Mouse (Mus musculus) neural tube, embryonic 14.5 days (tissue): ENCODE results near the gene Fzr1. TPM values are rescaled to one million over a fixed set of nuclear protein-coding genes. Genes with fewer than 3 reads are reported as not detected.
A peak's percentile ranks its signal among the peaks of the same experiment; 100 is the strongest.

Source experiments
- ATAC-seq: fragments of 200-750 bp; cut with Nextera tagmentation; 2 replicates; pipeline ENCODE4 v1.8.0; 2017; ENCODE audit warnings: low read depth, mild to moderate bottlenecking, moderate TSS enrichment, moderate library complexity
- H3K27ac ChIP-seq: fragments of 300-500 bp; sonication (generic); 2 replicates; pipeline ENCODE4 v1.5.1; 2014; ENCODE audit warnings: low read depth, mild to moderate bottlenecking, control low read depth, low read length, moderate library complexity, mixed read lengths
- H3K27me3 ChIP-seq: fragments of 300-500 bp; sonication (generic); 2 replicates; pipeline ENCODE4 v1.6.1; 2014; ENCODE audit warnings: low read length; ENCODE audit not compliant: control insufficient read depth, insufficient read depth
- H3K36me3 ChIP-seq: fragments of 300-500 bp; sonication (generic); 2 replicates; pipeline ENCODE4 v1.6.1; 2014; ENCODE audit warnings: low read length, mixed read lengths; ENCODE audit not compliant: control insufficient read depth, insufficient read depth
- H3K4me1 ChIP-seq: fragments of 300-500 bp; sonication (generic); 2 replicates; pipeline ENCODE4 v1.6.1; 2014; ENCODE audit warnings: low read length; ENCODE audit not compliant: control insufficient read depth, insufficient read depth
- H3K4me2 ChIP-seq: fragments of 300-500 bp; sonication (generic); 2 replicates; pipeline ENCODE4 v1.6.1; 2014; ENCODE audit warnings: mild to moderate bottlenecking, low read depth, low read length, control low read depth
- H3K4me3 ChIP-seq: fragments of 300-500 bp; sonication (generic); 2 replicates; pipeline ENCODE4 v1.5.1; 2014; ENCODE audit warnings: low read depth, low read length, control low read depth, mixed read lengths
- H3K9ac ChIP-seq: fragments of 300-500 bp; sonication (generic); replicated peaks from 2 replicates; pipeline ENCODE4 v1.6.1; 2014; ENCODE audit warnings: low read depth, mild to moderate bottlenecking, control low read depth, low read length, mixed read lengths
- H3K9me3 ChIP-seq: fragments of 300-500 bp; sonication (generic); 2 replicates; pipeline ENCODE4 v1.6.1; 2016; ENCODE audit warnings: low read length; ENCODE audit not compliant: control insufficient read depth
- WGBS: fragments of 180-500 bp; shearing (Covaris S2); extraction: QIAGEN DNeasy Blood & Tissue Kit; methylation state at CpG from one replicate; pipeline ENCODE4 v1.1.7; 2014; 5-methylcytosine and 5-hydroxymethylcytosine counted together
- polyA plus RNA-seq: library from polyadenylated mRNA; unstranded; fragments of >200 nt; fragmentation: Nextera tagmentation; extraction: Ambion mirVana; gene quantifications from 2 replicates; pipeline ENCODE4 v1.2.1, GENCODE M21; 2014

The Fzr1 gene
- polyA plus RNA-seq, 1 experiment from 2014 or later = 125 TPM

- no peak for ATAC-seq
- H3K4me1 ChIP-seq = peaks cover 9% of the 10 kb centered on the region; the same call in 1 of the 2 replicates
- H3K9me3 ChIP-seq = no peaks in the 10 kb centered on the region
- peak overlapping the region; percentile 85; the same call in 1 of the 2 replicates for H3K4me2 ChIP-seq
- H3K27ac ChIP-seq = no peak overlapping the region
- H3K9ac ChIP-seq = 0 out of 2 replicates have a peak overlapping the region, but pooled peaks have one; percentile 75
- H3K27me3 ChIP-seq = 0 out of 2 replicates have a peak, but pooled peaks cover 3% of the 10 kb centered on the region
- H3K4me3 ChIP-seq = 0 out of 2 replicates have a peak overlapping the region, but pooled peaks have one; percentile 67
- WGBS = 70% methylated on average over 1 of the region's 1 CpGs
- no peaks in the 10 kb centered on the region for H3K36me3 ChIP-seq
Observed at GRCm38 (mm10) chr10:81358841-81359240, 19.5 kb downstream of the Fzr1 start.

- 33% methylated on average over 4 of the region's 4 CpGs for WGBS
- Histone ChIP-seq H3K9ac (peak overlapping the region; percentile 75), H3K4me2 (peak overlapping the region; percentile 85), H3K36me3 (no peaks in the 10 kb centered on the region), H3K27ac (no peak overlapping the region), H3K4me1 (0 out of 2 replicates have a peak, but pooled peaks cover 6% of the 10 kb centered on the region), H3K4me3 (peak overlapping the region; percentile 67), H3K9me3 (no peaks in the 10 kb centered on the region), H3K27me3 (0 out of 2 replicates have a peak, but pooled peaks cover 3% of the 10 kb centered on the region)
- ATAC-seq = no peak
Observed at GRCm38 (mm10) chr10:81358209-81358608, 20.1 kb downstream of the Fzr1 start.

GRCm38 (mm10) chr10:81356991-81357844 lies 21.1 kb downstream of the Fzr1 start, which contains the start of gene Mfsd12:
Gene Mfsd12, plus strand, starts transcription at chr10:81357491.
- peak; percentile 92 for ATAC-seq
- Histone ChIP-seq H3K27me3 (no peaks in the 10 kb centered on the region), H3K9ac (peak within 1 kb of the TSS; percentile 75), H3K4me1 (0 out of 2 replicates have a peak, but pooled peaks cover 6% of the 10 kb centered on the region), H3K36me3 (no peaks in the 10 kb centered on the region), H3K27ac (no peak within 1 kb of the TSS), H3K9me3 (no peaks in the 10 kb centered on the region), H3K4me3 (peak within 1 kb of the TSS; percentile 67), H3K4me2 (peak within 1 kb of the TSS; percentile 85)
- 2% methylated on average over 66 of the region's 79 CpGs for WGBS

GRCm38 (mm10) chr10:81356352-81356990 lies 21.8 kb downstream of the Fzr1 start:
- no peak for ATAC-seq
- peak overlapping the region; percentile 85 for H3K4me2 ChIP-seq
- WGBS = 54% methylated on average over 12 of the region's 12 CpGs
- no peak overlapping the region for H3K9ac ChIP-seq
- no peaks in the 10 kb centered on the region for H3K27me3 ChIP-seq
- H3K36me3 ChIP-seq = no peaks in the 10 kb centered on the region
- no peak overlapping the region for H3K27ac ChIP-seq
- H3K4me1 ChIP-seq = 0 out of 2 replicates have a peak, but pooled peaks cover 6% of the 10 kb centered on the region
- no peaks in the 10 kb centered on the region for H3K9me3 ChIP-seq
- no peak overlapping the region for H3K4me3 ChIP-seq

GRCm38 (mm10) chr10:81355533-81355932 lies 22.8 kb downstream of the Fzr1 start:
- 0 out of 2 replicates have a peak, but pooled peaks cover 4% of the 10 kb centered on the region for H3K4me1 ChIP-seq
- H3K9ac ChIP-seq = no peak overlapping the region
- H3K4me3 ChIP-seq = no peak overlapping the region
- H3K9me3 ChIP-seq = no peaks in the 10 kb centered on the region
- ATAC-seq = no peak
- H3K27me3 ChIP-seq = no peaks in the 10 kb centered on the region
- H3K4me2 ChIP-seq = no peak overlapping the region
- no peak overlapping the region for H3K27ac ChIP-seq
- no peaks in the 10 kb centered on the region for H3K36me3 ChIP-seq
- WGBS = 85% methylated on average over 4 of the region's 4 CpGs

- 77% methylated on average over 9 of the region's 9 CpGs for WGBS
- H3K9ac ChIP-seq = no peak overlapping the region
Observed at GRCm38 (mm10) chr10:81354738-81355477, 23.4 kb downstream of the Fzr1 start.

GRCm38 (mm10) chr10:81351678-81352291 lies 26.5 kb downstream of the Fzr1 start:
- Histone ChIP-seq H3K4me3 (no peak overlapping the region), H3K9me3 (no peaks in the 10 kb centered on the region), H3K9ac (no peak overlapping the region), H3K36me3 (no peaks in the 10 kb centered on the region), H3K4me1 (peaks cover 10% of the 10 kb centered on the region), H3K27ac (no peak overlapping the region), H3K4me2 (no peak overlapping the region), H3K27me3 (peaks cover 4% of the 10 kb centered on the region; the same call in 1 of the 2 replicates)
- 28% methylated on average over 9 of the region's 9 CpGs for WGBS
- ATAC-seq = no peak

More at GRCm38 (mm10) chr10:81354738-81355477, 23.4 kb downstream of the Fzr1 start:
- no peaks in the 10 kb centered on the region for H3K36me3 ChIP-seq
- peaks cover 6% of the 10 kb centered on the region; the same call in 1 of the 2 replicates for H3K4me1 ChIP-seq
- no peaks in the 10 kb centered on the region for H3K27me3 ChIP-seq
- no peak overlapping the region for H3K4me2 ChIP-seq
- ATAC-seq = no peak
- no peak overlapping the region for H3K4me3 ChIP-seq
- no peak overlapping the region for H3K27ac ChIP-seq
- no peaks in the 10 kb centered on the region for H3K9me3 ChIP-seq

- Histone ChIP-seq H3K36me3 (no peaks in the 10 kb centered on the region), H3K27ac (0 out of 2 replicates have a peak within 1 kb of the TSS, but pooled peaks have one; percentile 52), H3K4me3 (peak within 1 kb of the TSS; percentile 61), H3K4me2 (peak within 1 kb of the TSS; percentile 90), H3K27me3 (peaks cover 4% of the 10 kb centered on the region; the same call in 1 of the 2 replicates), H3K4me1 (peaks cover 10% of the 10 kb centered on the region), H3K9ac (peak within 1 kb of the TSS; percentile 68), H3K9me3 (no peaks in the 10 kb centered on the region)
- peak; percentile 96 for ATAC-seq
- under 1% methylated on average over 53 of the region's 54 CpGs for WGBS
Observed at GRCm38 (mm10) chr10:81350351-81351063, 27.8 kb downstream of the Fzr1 start, which contains the start of gene Hmg20b. Gene Hmg20b, minus strand, starts transcription at chr10:81350480.
